Mouse (Mus musculus) layer of hippocampus, adult 18-20 months (tissue): ENCODE measurements around the gene Ccdc155. TPM values are rescaled to one million over a fixed set of nuclear protein-coding genes. Genes with fewer than 3 reads are reported as not detected.
"Not testable (repeated sequence)": the region's sequence is repeated elsewhere in the genome, so short reads cannot be mapped to it uniquely, and the experiment has no call there.

Source experiments
- DNase-seq, 2 experiments: peaks; one replicate each; pipeline ENCODE4 v3.0.0; 2022; ENCODE audit warnings: low spot score in 2 of 2
- total RNA-seq, 2 experiments: library from RNA; stranded (reverse); gene quantifications; 2 replicates each; pipeline ENCODE4 v1.2.3; 2021

The Ccdc155 gene
- total RNA-seq, 2 experiments from 2014 or later: 2.2 to 3.4 TPM

GRCm38 (mm10) chr7:45191803-45192363 lies 12.8 kb downstream of the Ccdc155 start:
- no peak for DNase-seq

- DNase-seq: no peak
These were observed 13.5 kb downstream of the Ccdc155 start for GRCm38 (mm10) chr7:45191161-45191560.

GRCm38 (mm10) chr7:45190186-45190585 lies 14.5 kb downstream of the Ccdc155 start:
- no peak for DNase-seq

- no peak for DNase-seq
These were observed 15.1 kb downstream of the Ccdc155 start for GRCm38 (mm10) chr7:45189600-45189999.

GRCm38 (mm10) chr7:45185921-45186320 lies 18.8 kb downstream of the Ccdc155 start:
- DNase-seq: no peak

- DNase-seq: no peak
These were observed 21.0 kb downstream of the Ccdc155 start for GRCm38 (mm10) chr7:45183672-45184071.

GRCm38 (mm10) chr7:45182606-45183005 lies 22.1 kb downstream of the Ccdc155 start:
- no peak for DNase-seq

GRCm38 (mm10) chr7:45182199-45182601 lies 22.5 kb downstream of the Ccdc155 start:
- DNase-seq: peak; percentile 86 to 91

- DNase-seq: no peak
These were observed 23.2 kb downstream of the Ccdc155 start for GRCm38 (mm10) chr7:45181540-45181939.

- DNase-seq: no peak
These were observed 23.7 kb downstream of the Ccdc155 start, which contains the start of gene Pth2 for GRCm38 (mm10) chr7:45180896-45181477. Pth2 (plus strand) TSS chr7:45180995.

- no peak for DNase-seq
These were observed 25.2 kb downstream of the Ccdc155 start, which contains the start of gene Gfy for GRCm38 (mm10) chr7:45179469-45179868. Gfy (minus strand) TSS chr7:45179569.

- no peak for DNase-seq
These were observed 26.1 kb downstream of the Ccdc155 start for GRCm38 (mm10) chr7:45178550-45178949.

GRCm38 (mm10) chr7:45176356-45176755 lies 28.3 kb downstream of the Ccdc155 start:
- DNase-seq: no peak

GRCm38 (mm10) chr7:45175929-45176328 lies 28.8 kb downstream of the Ccdc155 start:
- no peak for DNase-seq

- DNase-seq: no peak
These were observed 29.3 kb downstream of the Ccdc155 start for GRCm38 (mm10) chr7:45175398-45175797.

- DNase-seq: no peak
These were observed 30.0 kb downstream of the Ccdc155 start for GRCm38 (mm10) chr7:45174567-45175280.

- DNase-seq: not testable (repeated sequence)
These were observed 30.9 kb downstream of the Ccdc155 start for GRCm38 (mm10) chr7:45173772-45174171.

- peak in 1 of 2 experiments; percentile 53 for DNase-seq
These were observed 31.7 kb downstream of the Ccdc155 start for GRCm38 (mm10) chr7:45172974-45173373.

GRCm38 (mm10) chr7:45169495-45169894 lies 35.2 kb downstream of the Ccdc155 start:
- DNase-seq: peak in 1 of 2 experiments; percentile 78

GRCm38 (mm10) chr7:45168656-45169055 lies 36.0 kb downstream of the Ccdc155 start:
- DNase-seq: peak in 1 of 2 experiments; percentile 22

GRCm38 (mm10) chr7:45167761-45168445 lies 36.8 kb downstream of the Ccdc155 start:
- DNase-seq: peak; percentile 77 to 84

GRCm38 (mm10) chr7:45166950-45167401 lies 37.7 kb downstream of the Ccdc155 start:
- peak in 1 of 2 experiments; percentile 82 for DNase-seq
